Mouse (Mus musculus) megakaryocyte, adult 5-6 weeks (primary cell): Measurements from ENCODE around the gene Fam20a. TPM values are rescaled to one million over a fixed set of nuclear protein-coding genes. Genes with fewer than 3 reads are reported as not detected.

Source experiments
- ATAC-seq: 2 replicates; pipeline ENCODE4 v1.8.0; 2016; ENCODE audit warnings: mild to moderate bottlenecking, inconsistent platforms; ENCODE audit not compliant: poor library complexity, severe bottlenecking
- total RNA-seq, 2 experiments: library from RNA; stranded (forward) in 1 of 2; stranded (reverse) in 1 of 2; fragments of 153-499, 151-499 nt in 1 of 2; fragments of 221-1000, 200-1000 nt in 1 of 2; gene quantifications; 2 replicates each; pipeline versions ENCODE4 v1.2.3 to v1.2.4; 2015 to 2017

Gene Fam20a
- total RNA-seq, 2 experiments from 2014 or later = 0.33 TPM; not detected in 1

DNA sequence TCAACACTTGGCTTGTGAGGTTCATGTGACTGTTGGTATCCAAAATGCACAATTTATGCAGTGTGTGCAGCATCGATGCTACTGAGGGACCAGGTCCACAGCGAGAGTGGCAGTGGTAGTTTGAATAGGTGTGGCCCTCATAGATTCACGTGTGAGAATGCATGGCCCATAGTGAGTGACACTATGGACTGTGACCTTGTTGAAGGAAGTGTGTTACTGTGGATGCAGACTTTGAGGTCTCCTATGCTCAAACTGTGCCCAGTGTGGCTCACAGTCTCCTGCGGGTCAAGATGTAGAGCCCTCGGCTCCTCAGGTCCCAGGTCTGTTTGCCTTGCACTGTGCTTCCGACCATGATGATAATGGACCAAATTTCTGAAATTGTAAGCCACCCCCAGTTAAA lies 39.9 kb downstream of the Fam20a start:
- no peak for ATAC-seq

DNA sequence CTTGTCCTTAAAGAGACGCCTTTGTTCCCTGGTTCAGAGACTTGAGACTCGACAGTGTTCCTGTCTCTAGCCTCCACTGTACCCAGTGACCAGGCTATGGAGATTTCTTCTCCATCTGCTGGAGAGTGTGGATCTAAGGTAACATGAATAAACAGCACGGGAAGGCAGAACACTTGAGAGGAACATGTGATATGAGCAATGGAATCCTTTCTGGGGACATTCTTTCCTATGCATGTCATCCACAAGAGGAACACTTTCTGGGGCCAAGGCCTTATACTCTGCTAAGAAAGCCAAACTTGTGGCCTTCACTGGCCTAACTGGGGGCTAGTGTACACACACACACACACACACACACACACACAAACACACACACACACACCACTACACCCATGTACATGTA lies 40.5 kb downstream of the Fam20a start:
- ATAC-seq = no peak

DNA sequence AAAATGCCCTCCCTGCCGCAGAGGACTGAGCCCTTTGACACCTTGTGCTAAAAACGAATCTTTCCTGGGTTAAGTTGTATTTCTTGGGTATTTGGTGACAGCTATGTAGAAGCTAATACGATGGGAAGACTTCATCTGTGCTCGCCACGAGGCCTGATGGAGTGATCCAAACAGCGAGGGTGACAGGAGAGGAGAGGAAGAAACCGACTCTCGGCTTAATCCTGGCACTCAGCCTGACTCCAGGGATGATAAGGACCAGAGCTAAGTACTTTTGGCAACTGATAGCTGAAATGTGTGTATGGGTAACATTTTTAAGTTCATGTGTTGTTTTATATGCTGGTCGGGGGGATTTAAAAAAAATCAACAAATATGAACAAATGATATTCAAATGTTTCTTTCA lies 41.1 kb downstream of the Fam20a start:
- ATAC-seq = no peak

DNA sequence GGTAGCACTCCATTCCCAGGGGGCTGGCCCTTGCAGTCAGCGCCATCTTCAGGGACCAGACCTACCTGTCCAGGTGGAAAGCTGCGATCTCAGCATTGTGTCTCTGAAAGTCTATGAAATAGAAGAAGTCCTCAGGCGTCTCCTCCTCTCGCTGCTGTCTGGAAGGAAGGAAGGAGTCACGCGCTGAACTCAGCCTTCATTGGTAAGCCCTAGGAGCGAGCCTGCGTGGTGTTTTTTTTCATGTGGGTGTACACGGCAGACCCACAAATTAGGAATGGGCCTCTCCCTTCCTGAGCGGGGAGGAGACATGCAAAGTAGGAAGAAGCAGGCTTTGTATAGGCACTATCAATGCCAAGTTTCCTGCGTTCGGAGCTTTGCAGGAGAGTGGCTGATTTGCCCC lies 43.8 kb downstream of the Fam20a start:
- peak; percentile 19; the same call in 1 of the 2 replicates for ATAC-seq

DNA sequence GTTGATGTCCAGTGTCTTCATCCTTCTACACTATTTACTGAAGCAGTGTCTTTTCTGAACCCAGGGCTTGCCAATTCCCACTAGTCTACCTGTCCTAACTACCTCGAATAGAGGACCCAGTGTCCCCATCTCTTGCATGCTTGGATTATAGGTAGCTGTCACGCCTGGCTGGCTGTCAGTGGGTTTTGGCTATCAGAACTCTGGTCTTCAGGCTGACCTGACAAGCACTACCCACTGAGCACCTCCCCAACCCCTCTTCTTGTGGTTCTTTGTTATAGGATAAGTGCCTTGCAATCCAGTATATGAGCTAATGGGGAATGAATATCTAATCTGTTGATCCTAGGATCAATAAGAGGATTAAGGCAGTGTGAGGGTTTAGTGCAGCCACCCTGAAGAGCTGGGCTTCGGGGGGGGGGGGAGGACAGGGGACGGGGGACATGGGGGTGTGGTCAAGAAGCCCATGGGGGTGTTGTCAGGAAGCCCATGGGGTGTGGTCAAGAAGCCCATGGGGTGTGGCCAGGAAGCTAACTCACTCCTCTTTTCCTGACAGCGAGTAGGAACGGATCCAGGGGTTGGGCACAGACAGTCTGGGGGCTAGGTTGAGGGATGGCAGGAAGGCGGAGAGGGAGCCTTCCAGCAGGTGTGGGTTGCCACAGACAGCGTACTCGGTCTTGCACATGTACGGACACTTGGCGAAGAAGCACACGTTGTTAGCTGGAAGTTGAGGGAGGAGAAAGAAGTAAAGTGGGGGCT lies 45.3 kb downstream of the Fam20a start:
- ATAC-seq = no peak

DNA sequence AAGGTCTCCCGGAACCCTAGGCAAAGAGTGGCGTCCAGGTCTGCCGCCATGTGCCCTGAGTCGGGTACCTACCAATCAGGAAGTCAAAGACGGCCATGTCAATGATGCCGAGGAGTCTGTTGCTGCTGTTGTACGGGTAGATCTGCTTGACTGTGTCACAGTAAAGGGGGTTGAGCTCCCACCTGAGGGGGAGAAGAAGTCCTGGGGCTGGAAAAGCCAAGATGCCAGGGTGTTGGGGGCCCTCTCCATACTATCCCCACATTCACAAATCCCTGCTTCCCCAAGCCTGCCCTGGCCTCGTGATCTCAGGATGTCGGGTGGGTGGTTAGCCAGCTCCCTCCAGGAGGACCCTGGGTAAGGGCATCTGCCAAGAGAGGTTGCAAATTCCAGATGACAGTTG lies 46.3 kb downstream of the Fam20a start:
- no peak for ATAC-seq

DNA sequence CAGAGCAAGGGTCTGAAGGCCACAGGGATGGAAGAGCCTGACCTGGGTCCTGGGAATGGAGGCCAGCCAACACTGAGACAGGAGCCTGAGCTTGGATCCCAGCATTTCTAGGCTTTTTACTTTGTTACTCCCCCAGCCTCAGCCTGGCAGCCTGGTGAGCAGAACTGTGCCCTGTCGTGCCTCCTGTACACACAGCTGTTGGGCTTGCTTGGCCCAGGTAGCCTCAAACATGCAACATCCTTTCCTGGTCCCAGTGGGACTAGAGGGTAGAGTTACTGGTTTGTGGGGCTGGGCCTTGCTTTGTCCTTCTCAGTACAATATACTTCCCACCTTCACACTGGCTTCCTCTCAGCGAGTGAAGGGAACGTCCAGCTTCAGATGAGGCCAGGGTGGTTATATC lies 46.9 kb downstream of the Fam20a start:
- ATAC-seq = no peak

DNA sequence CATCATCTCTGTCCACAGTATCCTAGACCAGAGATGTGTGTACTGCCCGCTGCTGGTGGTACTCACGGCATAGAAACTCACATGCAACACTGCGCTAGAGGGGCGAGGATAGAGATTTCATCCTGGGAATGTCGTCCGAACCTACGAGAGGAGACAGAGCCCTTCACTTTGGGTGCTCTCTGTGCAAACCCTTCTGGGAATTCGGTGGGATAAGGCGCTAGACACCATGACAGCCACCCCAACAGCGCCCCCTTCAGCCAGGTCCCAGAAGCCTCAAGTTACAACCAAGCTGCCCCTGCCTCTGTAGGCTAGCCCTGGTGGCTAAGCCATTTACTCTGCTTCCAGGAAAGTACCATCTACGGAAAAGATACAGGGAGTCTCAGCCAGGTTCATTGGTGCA lies 47.5 kb downstream of the Fam20a start:
- ATAC-seq = no peak

DNA sequence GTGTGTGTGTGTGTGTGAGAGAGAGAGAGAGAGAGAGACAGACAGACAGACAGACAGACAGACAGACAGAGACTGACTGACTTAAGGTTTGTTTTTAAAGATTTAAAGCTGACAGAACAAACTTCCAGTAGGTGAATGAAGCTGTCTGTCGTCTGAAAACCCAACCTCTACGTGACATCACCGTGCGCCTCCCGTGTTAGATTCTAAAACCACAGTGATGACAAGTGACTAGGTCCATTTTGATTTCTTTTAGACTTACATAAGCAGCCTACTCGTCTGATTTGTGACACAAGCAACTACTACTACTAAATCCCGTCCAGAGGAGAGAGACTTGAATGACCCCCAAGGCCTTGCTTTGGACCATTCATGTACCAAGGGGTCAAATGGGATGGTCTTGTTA lies 48.3 kb downstream of the Fam20a start:
- ATAC-seq = no peak

DNA sequence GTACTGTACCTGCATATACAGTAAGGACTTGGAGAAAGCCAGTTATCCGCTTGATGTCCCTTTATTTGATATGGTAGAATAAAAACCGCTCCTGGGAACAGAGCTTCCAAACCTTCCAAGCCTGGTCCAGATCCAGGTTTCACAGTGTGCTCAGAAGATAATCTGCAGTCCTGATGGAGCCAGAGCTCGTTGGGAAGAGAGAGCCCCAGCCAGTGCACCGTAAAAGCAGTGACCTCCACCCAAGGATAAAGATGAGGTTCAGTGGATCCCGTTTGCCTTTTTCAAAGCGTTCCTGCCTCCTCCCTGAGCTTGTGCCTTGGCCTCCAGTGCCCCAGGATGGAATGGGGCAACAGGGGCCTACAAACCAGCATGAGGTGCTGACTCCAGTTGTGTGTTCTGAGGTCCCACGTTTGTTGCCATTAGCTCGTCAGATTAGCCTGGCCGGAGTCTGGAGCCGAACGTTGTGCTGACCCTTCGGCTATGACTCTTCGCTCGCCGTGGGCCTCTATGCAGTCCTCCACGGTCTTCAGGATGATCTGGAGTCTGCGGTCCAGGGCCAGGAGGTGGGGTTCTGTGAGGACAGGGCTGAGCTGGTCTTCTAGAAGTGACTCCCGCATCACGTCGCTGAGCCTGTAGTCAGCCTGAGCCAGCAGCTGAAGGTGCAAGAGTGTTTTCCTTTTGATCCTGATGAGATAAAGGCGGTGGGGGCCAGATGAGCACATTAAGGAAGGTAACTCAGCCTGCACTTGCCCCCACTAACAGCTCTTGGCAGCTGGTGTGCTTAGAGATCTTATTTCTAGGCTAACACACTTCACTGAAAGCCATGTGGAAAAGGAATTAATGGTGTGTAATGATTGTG lies 49.0 kb downstream of the Fam20a start:
- no peak for ATAC-seq

DNA sequence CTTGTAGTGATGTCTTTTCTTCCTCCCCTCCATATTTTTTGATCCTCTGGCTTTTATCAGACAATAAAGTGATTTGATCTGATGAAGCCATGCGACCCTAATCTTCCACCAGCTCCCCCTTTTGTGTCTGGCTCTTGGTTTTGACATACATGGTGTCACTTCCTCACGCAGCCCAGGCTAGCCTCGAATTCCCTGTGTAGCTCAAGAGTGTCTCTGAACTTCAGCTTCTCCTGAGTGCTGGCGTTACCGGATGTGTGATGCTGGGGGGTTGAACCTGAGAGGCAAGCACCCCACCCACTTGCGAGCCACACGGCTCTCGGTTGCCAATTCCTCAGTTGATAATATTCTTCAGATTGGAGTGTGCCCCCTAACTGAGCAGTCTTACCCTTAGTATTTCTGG lies 49.7 kb downstream of the Fam20a start:
- no peak for ATAC-seq

DNA sequence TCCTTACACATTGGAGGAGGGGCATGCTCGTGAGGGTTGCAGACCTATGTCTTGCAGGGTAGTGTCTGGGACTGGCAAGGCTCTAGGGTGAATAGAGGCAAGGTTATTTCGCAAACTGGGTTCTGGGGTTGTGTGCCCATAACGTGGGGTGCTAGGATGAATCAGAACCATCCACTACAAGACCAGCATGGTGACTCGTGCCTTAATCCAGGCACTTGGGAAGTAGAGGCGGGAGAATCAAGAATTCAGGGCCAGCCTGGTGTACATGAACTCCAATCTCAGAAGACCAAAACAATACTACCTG lies 50.1 kb downstream of the Fam20a start:
- ATAC-seq = no peak

DNA sequence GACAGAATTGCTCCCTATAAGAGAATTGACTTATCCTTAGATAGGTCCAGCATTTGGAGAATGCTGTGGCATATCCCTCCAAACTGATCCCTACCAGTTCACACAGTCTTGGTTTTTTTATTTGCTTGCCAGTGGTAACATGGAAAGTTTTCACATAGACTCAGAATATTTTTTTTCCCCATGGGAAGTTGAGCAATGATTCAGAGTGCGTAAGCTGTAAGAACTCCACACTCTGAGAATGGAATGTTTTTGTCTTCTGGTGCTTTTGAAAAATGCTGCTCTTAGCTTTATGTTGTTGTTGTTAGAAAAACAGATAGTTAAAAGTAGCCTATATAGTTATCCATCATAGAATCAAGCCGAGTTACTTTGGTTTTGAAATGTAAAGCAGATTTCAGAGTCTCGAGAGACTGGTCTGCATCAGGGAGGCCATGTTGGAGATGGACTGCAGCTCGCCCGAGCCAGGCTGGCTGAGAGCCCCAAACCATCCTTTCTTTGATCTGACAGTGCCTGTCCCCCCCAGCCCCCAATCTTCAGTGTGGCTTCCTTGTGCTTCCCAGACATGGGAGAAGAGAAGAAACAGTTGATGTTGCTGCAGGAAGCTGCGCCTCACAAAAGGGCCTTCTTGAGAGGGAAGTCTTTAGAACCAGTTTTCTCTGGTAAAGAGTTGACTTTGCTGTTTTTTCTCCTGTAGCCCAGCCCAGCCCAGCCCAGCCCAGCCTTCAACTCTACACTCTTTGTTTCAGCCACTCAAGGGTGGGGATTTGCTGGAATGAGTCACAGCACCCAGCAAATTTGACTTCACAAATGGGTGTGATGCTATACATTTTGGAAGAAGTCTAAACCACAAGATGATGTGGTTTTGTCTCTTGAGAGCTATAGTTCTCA lies 50.7 kb downstream of the Fam20a start:
- peak; percentile 72 for ATAC-seq

DNA sequence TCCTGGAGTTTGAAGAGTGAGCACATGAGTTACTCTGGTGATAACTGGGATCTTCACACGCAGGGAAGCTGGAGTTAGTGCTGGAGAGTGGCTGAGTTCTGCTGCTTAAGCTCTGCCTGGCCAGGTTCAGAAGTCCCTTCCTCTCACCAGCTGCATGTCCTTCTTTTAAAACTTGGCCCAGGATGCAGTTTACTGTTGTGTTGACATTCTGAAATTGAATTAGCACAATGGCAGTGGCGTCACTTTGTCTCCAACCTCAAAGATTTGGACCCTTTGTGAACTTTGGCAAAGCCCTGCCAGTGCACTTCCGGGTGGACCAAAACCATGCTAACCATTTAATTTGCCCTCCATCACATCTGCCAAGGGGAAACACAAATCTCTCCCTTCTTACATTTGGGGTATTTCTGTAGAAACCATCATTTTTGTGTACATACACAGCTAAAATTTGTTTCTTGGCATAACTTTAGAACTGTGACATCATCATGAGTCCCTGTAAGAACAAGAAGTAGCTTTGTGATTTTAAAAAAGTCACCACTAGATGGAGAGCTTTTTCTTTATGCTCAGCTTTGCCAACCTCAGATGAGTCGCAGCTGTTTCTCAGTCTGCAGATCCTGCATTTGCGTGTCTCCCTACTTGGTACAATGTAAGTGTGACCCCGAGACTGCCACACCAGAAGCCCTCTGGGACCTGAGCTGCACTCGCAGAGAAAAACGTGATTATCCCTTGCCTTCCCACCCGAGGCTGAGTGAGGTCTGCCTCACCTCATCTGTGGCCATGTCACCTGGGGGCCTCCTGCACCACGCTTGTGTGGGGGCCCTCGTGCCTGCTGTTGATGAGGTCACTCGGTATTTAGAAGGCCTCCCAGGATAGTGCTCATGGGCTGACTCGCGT lies 51.8 kb downstream of the Fam20a start:
- ATAC-seq = peak; percentile 47

DNA sequence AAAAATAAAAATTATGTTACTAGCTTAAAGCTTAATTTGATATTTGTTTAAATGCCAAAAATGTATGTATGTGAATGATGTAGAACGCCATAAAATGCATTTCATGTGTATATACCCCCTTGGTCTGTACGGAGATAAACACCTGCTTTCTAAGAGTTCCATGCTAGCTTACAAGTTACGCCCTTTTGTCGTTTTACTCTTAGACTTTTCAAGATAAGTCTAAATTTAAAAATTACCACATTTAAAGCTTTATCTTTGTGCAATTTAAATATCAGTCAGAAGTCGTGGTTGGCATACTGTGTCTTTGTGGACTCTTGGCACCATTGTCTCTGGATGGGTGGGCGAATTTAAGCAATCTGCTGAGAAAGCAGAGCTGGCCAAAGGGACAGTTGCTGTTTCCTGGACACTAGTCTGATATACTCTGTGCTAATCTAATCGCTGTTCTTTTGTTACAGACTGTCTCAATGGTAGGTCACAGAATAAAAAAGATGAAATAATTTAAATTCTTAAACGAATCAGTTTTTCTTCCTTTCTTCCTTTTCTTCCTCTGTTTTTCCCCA lies 52.9 kb downstream of the Fam20a start:
- ATAC-seq = no peak

DNA sequence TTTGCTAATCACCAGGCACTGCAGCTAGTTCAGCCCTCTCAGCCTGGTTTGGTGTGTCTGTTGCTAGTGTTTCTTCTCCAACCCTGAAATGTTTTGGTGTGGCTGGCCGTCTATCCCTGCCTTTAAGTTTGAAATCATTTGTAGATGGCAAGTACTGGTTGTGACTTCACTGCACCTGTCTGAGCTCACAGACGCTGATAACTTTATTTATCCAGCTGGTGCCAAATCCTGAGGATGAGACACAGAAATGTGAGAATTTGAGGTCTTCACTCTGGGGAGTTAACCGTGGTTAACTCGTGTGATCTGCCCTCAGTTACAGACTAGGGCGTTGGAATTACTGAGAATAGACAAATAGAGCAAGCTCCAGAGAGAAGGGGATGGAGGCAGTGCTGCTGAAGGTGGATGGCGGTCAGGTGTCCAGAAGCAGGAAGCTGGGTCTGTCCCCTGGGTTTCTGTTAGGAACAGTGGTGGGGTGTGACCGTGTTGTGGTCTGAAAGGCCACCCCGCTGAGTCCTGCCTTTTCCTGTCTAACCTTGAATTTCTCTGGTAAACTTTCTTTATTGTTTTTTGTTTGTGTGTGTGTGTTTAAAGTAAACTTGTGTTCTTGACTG lies 53.9 kb downstream of the Fam20a start:
- no peak for ATAC-seq

DNA sequence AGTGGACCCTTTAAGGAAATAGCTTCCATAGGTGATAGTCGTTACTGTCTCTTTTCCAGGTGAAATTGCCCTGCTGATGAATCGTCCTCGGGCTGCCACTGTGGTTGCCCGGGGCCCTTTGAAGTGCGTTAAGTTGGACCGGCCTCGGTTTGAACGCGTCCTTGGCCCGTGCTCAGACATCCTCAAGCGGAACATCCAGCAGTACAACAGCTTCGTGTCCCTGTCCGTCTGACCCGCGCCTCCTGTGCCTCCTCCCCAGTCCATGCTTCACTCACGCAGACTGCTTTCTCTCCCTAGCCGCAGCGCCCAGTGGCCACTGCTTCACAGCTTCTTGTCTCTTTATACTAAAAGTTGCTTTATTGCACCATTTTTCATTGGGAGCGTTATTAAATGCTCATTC lies 54.7 kb downstream of the Fam20a start:
- no peak for ATAC-seq

DNA sequence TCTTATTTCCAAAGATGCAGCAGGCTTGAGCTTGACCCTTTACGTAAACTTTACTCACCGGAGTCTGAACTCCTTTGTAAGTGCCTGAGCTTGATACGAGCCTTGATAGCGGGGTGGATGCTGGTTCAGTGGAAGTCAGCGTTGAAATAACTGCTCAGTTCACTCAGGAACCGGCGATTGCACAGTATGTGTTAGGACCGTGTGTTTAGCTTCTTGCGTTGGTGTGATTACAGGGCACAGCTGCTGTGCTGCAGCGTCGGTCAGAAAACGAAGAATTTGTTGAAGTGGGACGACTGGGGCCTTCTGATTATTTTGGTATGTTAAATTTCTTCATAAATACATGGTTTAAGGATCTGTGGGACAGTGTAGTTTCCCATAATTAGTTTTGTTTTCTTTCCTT lies 55.7 kb downstream of the Fam20a start:
- ATAC-seq = no peak

DNA sequence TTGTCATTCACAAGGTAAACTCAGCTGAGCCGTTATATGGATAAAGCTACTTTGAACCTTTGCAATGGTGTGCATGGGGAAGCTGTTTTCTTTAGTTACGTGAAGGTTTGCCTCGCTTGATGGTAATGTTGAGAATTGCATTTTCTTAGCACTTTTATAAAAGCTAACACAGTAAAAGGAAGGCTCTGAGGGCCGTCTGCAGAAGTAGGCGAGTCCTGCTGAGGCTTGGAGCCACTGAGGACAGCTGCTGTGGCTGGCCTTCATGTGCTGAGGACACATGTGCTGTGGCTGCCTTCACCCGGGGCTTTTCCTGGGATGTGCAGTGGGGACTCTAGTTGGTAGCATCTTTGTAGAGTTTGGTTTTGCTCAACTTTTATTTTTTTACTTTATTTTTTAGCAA lies 56.7 kb downstream of the Fam20a start:
- ATAC-seq = no peak

DNA sequence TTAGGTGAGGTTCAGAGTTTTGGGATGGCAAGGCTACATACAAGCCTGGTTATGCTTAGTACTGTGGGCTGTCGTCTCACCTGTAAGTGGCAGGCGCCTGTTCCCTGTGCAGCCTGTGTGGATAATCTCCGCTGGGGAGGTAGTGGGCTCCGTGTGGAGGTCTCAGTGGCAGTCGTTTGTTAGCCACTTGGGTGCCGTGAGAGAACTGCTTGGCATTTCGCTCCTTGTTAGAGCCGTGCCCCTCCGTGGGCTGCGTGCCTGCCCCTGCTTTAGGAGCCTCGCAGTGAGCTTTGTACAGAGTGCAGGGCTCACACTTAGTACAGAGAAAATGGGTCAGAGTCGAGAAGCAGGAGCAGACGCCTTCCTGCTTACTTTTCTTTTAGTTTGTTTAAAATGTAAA lies 57.8 kb downstream of the Fam20a start:
- no peak for ATAC-seq
